Mouse (Mus musculus) heart, postnatal 14 days (tissue): ENCODE data around the gene Gldc. TPM values are rescaled to one million over a fixed set of nuclear protein-coding genes. Genes with fewer than 3 reads are reported as not detected.
A peak's percentile ranks its signal among the peaks of the same experiment; 100 is the strongest.
"Not testable (repeated sequence)": the region's sequence is repeated elsewhere in the genome, so short reads cannot be mapped to it uniquely, and the experiment has no call there.

ENCODE experiments used
- DNase-seq, 2 experiments: peaks; one replicate each; pipeline ENCODE4 v3.0.0; 2021 to 2022
- intact Hi-C: fragments of 180-260 bp; cut with DNase I; formaldehyde crosslinking; loops from one replicate; pipeline ENCODE4 v1.15.1; 2025
- long read RNA-seq, 2 experiments: library from polyadenylated mRNA; stranded (forward); transcript quantifications; one replicate each; pipeline ENCODE4 v2.0.0; 2021
- total RNA-seq, 2 experiments: library from RNA; stranded (reverse); gene quantifications; 2 replicates each; pipeline ENCODE4 v1.2.3; 2021

The Gldc gene
- under 1 TPM; 0.14 to 0.15 TPM for total RNA-seq
- long read RNA-seq, experiment 1: 0 reads
- long read RNA-seq, experiment 2, partial matches to known transcripts: 0 of 1 reads
- long read RNA-seq, experiment 2, other reads (novel, unspliced or antisense): 0 of 1 reads

GRCm38 (mm10) chr19:30174919-30175571 is at the start of gene Gldc:
Gene Gldc (minus strand): TSS chr19:30175429.
- DNase-seq: peak; percentile 27 to 31
- intact Hi-C loops: no loop called here

- DNase-seq, intact Hi-C loops: not testable (repeated sequence)
Measured at GRCm38 (mm10) chr19:30222593-30222992, 47.4 kb upstream of the Gldc start.

- intact Hi-C loops: no loop called here
- DNase-seq: peak; percentile 54 to 72
Measured at GRCm38 (mm10) chr19:30217335-30217734, 42.1 kb upstream of the Gldc start.

GRCm38 (mm10) chr19:30216186-30216585 is 41.0 kb upstream of the Gldc start:
- no peak for DNase-seq
- intact Hi-C loops: no loop called here

GRCm38 (mm10) chr19:30215736-30216135 is 40.5 kb upstream of the Gldc start:
- DNase-seq, intact Hi-C loops: not testable (repeated sequence)

GRCm38 (mm10) chr19:30214026-30214425 is 38.8 kb upstream of the Gldc start:
- no peak for DNase-seq
- intact Hi-C loops: no loop called here

- DNase-seq, intact Hi-C loops: not testable (repeated sequence)
Measured at GRCm38 (mm10) chr19:30209006-30209405, 33.8 kb upstream of the Gldc start.

GRCm38 (mm10) chr19:30206981-30207380 is 31.8 kb upstream of the Gldc start:
- intact Hi-C loops: no loop called here
- DNase-seq: no peak

GRCm38 (mm10) chr19:30205874-30206273 is 30.6 kb upstream of the Gldc start:
- DNase-seq: no peak
- intact Hi-C loops: no loop called here

- intact Hi-C loops: no loop called here
- peak; percentile 15 to 44 for DNase-seq
Measured at GRCm38 (mm10) chr19:30205159-30205816, 30.1 kb upstream of the Gldc start.

GRCm38 (mm10) chr19:30202177-30202576 is 26.9 kb upstream of the Gldc start:
- no peak for DNase-seq
- intact Hi-C loops: loop anchor here (2.0 kb wide), 1 partner anchor 375 kb away; no protein-coding TSS in a partner anchor

- no peak for DNase-seq
Measured at GRCm38 (mm10) chr19:30194999-30195398, 19.8 kb upstream of the Gldc start.

GRCm38 (mm10) chr19:30187232-30187631 is 12.0 kb upstream of the Gldc start:
- intact Hi-C loops: no loop called here

More at GRCm38 (mm10) chr19:30194999-30195398, 19.8 kb upstream of the Gldc start:
- intact Hi-C loops: no loop called here

GRCm38 (mm10) chr19:30185536-30185935 is 10.3 kb upstream of the Gldc start:
- intact Hi-C loops: no loop called here
- DNase-seq: no peak

More at GRCm38 (mm10) chr19:30187232-30187631, 12.0 kb upstream of the Gldc start:
- DNase-seq: no peak

- DNase-seq: no peak
- intact Hi-C loops: no loop called here
Measured at GRCm38 (mm10) chr19:30179979-30180378, 4.8 kb upstream of the Gldc start.

- intact Hi-C loops: no loop called here
- DNase-seq: no peak
Measured at GRCm38 (mm10) chr19:30174074-30174670, 1.1 kb downstream of the Gldc start.

GRCm38 (mm10) chr19:30171346-30172055 is 3.7 kb downstream of the Gldc start:
- intact Hi-C loops: no loop called here
- DNase-seq: no peak

- intact Hi-C loops: no loop called here
- no peak for DNase-seq
Measured at GRCm38 (mm10) chr19:30170319-30170718, 4.9 kb downstream of the Gldc start.

- DNase-seq: no peak
- intact Hi-C loops: no loop called here
Measured at GRCm38 (mm10) chr19:30166801-30167505, 8.3 kb downstream of the Gldc start.

- no peak for DNase-seq
- intact Hi-C loops: no loop called here
Measured at GRCm38 (mm10) chr19:30164228-30164627, 11.0 kb downstream of the Gldc start.
